Mouse (Mus musculus) embryonic facial prominence, embryonic 11.5 days (tissue): ENCODE results near the gene Phactr4. TPM values are rescaled to one million over a fixed set of nuclear protein-coding genes. Genes with fewer than 3 reads are reported as not detected.

Experiments used
- ATAC-seq: fragments of 200-750 bp; cut with Nextera tagmentation; replicated peaks from 2 replicates; pipeline ENCODE4 v1.8.0; 2017; ENCODE audit warnings: low read depth; ENCODE audit not compliant: insufficient number of reproducible peaks, low FRiP score, low TSS enrichment
- DNase-seq: peaks from one replicate; pipeline ENCODE4 v3.0.0-alpha.2; 2015; ENCODE audit warnings: low spot score
- H3K27ac ChIP-seq: fragments of 300-500 bp; sonication (generic); replicated peaks from 2 replicates; pipeline ENCODE4 v1.5.1; 2014; ENCODE audit warnings: mild to moderate bottlenecking, low read depth, low read length, control low read depth
- H3K27me3 ChIP-seq: fragments of 300-500 bp; sonication (generic); 2 replicates; pipeline ENCODE4 v1.6.1; 2014; ENCODE audit warnings: mild to moderate bottlenecking, low read length, moderate library complexity, mixed read lengths; ENCODE audit not compliant: control insufficient read depth, insufficient read depth
- H3K36me3 ChIP-seq: fragments of 300-500 bp; sonication (generic); replicated peaks from 2 replicates; pipeline ENCODE4 v1.6.1; 2014; ENCODE audit warnings: low read depth, mild to moderate bottlenecking, low read length, moderate library complexity, mixed read lengths; ENCODE audit not compliant: control insufficient read depth, insufficient read depth
- H3K4me1 ChIP-seq: fragments of 300-500 bp; sonication (generic); 2 replicates; pipeline ENCODE4 v1.6.1; 2014; ENCODE audit warnings: low read length, mixed read lengths; ENCODE audit not compliant: control insufficient read depth, insufficient read depth
- H3K4me2 ChIP-seq: fragments of 300-500 bp; sonication (generic); 2 replicates; pipeline ENCODE4 v1.6.1; 2014; ENCODE audit warnings: low read depth, mild to moderate bottlenecking, control low read depth, low read length, moderate library complexity
- H3K4me3 ChIP-seq: fragments of 300-500 bp; sonication (generic); 2 replicates; pipeline ENCODE4 v1.5.1; 2014; ENCODE audit warnings: low read depth, low read length, control low read depth
- H3K9ac ChIP-seq: fragments of 300-500 bp; sonication (generic); replicated peaks from 2 replicates; pipeline ENCODE4 v1.6.1; 2014; ENCODE audit warnings: mild to moderate bottlenecking, control low read depth, low read length
- H3K9me3 ChIP-seq: fragments of 300-500 bp; sonication (generic); replicated peaks from 2 replicates; pipeline ENCODE4 v1.6.1; 2016; ENCODE audit warnings: mild to moderate bottlenecking, low read length, inconsistent platforms, mixed read lengths; ENCODE audit not compliant: control insufficient read depth
- WGBS: fragments of 180-500 bp; shearing (Covaris S2); extraction: QIAGEN DNeasy Blood & Tissue Kit; methylation state at CpG from one replicate; pipeline ENCODE4 v1.1.7; 2014; 5-methylcytosine and 5-hydroxymethylcytosine counted together
- polyA plus RNA-seq: library from polyadenylated mRNA; unstranded; fragments of >200 nt; fragmentation: Nextera tagmentation; extraction: Ambion mirVana; gene quantifications from 2 replicates; pipeline ENCODE4 v1.2.1, GENCODE M21; 2014

Phactr4 gene
- polyA plus RNA-seq, 1 experiment from 2014 or later = 23.1 TPM

- Histone ChIP-seq H3K36me3 (peaks cover 7% of the 10 kb centered on the region), H3K4me1 (no peaks in the 10 kb centered on the region), H3K4me3 (no peak overlapping the region), H3K27me3 (no peaks in the 10 kb centered on the region), H3K4me2 (no peak overlapping the region), H3K27ac (no peak overlapping the region), H3K9me3 (no peaks in the 10 kb centered on the region), H3K9ac (no peak overlapping the region)
- WGBS = 84% methylated on average over 3 of the region's 3 CpGs
- DNase-seq (peak; percentile 22), ATAC-seq (no peak)
Measured at GRCm38 (mm10) chr4:132455146-132455545, 32.9 kb upstream of the Phactr4 start.

GRCm38 (mm10) chr4:132454216-132454615 is 31.9 kb upstream of the Phactr4 start:
- Histone ChIP-seq H3K36me3 (peaks cover 1% of the 10 kb centered on the region), H3K4me1 (no peaks in the 10 kb centered on the region), H3K4me3 (no peak overlapping the region), H3K9ac (no peak overlapping the region), H3K27me3 (no peaks in the 10 kb centered on the region), H3K4me2 (no peak overlapping the region), H3K27ac (no peak overlapping the region), H3K9me3 (no peaks in the 10 kb centered on the region)
- ATAC-seq = no peak
- 88% methylated on average over 6 of the region's 6 CpGs for WGBS
- DNase-seq = no peak

- Histone ChIP-seq H3K36me3 (no peaks in the 10 kb centered on the region), H3K4me3 (no peak overlapping the region), H3K9ac (no peak overlapping the region), H3K4me2 (no peak overlapping the region), H3K27ac (no peak overlapping the region), H3K27me3 (no peaks in the 10 kb centered on the region), H3K9me3 (no peaks in the 10 kb centered on the region), H3K4me1 (no peaks in the 10 kb centered on the region)
- no peak for ATAC-seq
- no peak for DNase-seq
- WGBS = 96% methylated on average over 3 of the region's 3 CpGs
Measured at GRCm38 (mm10) chr4:132449778-132450177, 27.5 kb upstream of the Phactr4 start.

GRCm38 (mm10) chr4:132446105-132446504 is 23.8 kb upstream of the Phactr4 start:
- Histone ChIP-seq H3K4me1 (no peaks in the 10 kb centered on the region), H3K36me3 (no peaks in the 10 kb centered on the region), H3K9ac (no peak overlapping the region), H3K4me3 (no peak overlapping the region), H3K27me3 (no peaks in the 10 kb centered on the region), H3K27ac (no peak overlapping the region), H3K4me2 (no peak overlapping the region), H3K9me3 (no peaks in the 10 kb centered on the region)
- no peak for DNase-seq
- ATAC-seq = no peak
- 84% methylated on average over 12 of the region's 12 CpGs for WGBS

GRCm38 (mm10) chr4:132444516-132444915 is 22.2 kb upstream of the Phactr4 start:
- Histone ChIP-seq H3K36me3 (no peaks in the 10 kb centered on the region), H3K4me1 (no peaks in the 10 kb centered on the region), H3K4me3 (no peak overlapping the region), H3K27me3 (no peaks in the 10 kb centered on the region), H3K9ac (no peak overlapping the region), H3K4me2 (no peak overlapping the region), H3K9me3 (no peaks in the 10 kb centered on the region), H3K27ac (no peak overlapping the region)
- DNase-seq (no peak), ATAC-seq (no peak)
- WGBS = 87% methylated on average over 8 of the region's 8 CpGs

- H3K4me1 ChIP-seq = no peaks in the 10 kb centered on the region
- DNase-seq (no peak), ATAC-seq (no peak)
- 48% methylated on average over 11 of the region's 11 CpGs for WGBS
- H3K27ac ChIP-seq = no peak overlapping the region
- no peak overlapping the region for H3K4me2 ChIP-seq
- H3K4me3 ChIP-seq = no peak overlapping the region
- H3K36me3 ChIP-seq = no peaks in the 10 kb centered on the region
- H3K9me3 ChIP-seq = no peaks in the 10 kb centered on the region
- H3K9ac ChIP-seq = no peak overlapping the region
- no peaks in the 10 kb centered on the region for H3K27me3 ChIP-seq
Measured at GRCm38 (mm10) chr4:132437857-132438256, 15.6 kb upstream of the Phactr4 start.

GRCm38 (mm10) chr4:132432717-132433372 is 10.6 kb upstream of the Phactr4 start:
- WGBS = 14% methylated on average over 14 of the region's 14 CpGs
- H3K36me3 ChIP-seq = no peaks in the 10 kb centered on the region
- DNase-seq = no peak
- H3K9ac ChIP-seq = no peak overlapping the region
- no peak for ATAC-seq
- peak overlapping the region; percentile 25 for H3K4me2 ChIP-seq
- no peaks in the 10 kb centered on the region for H3K27me3 ChIP-seq
- H3K4me3 ChIP-seq = no peak overlapping the region
- H3K4me1 ChIP-seq = no peaks in the 10 kb centered on the region
- no peaks in the 10 kb centered on the region for H3K9me3 ChIP-seq
- H3K27ac ChIP-seq = no peak overlapping the region

GRCm38 (mm10) chr4:132428022-132428542 is 5.8 kb upstream of the Phactr4 start:
- ATAC-seq = no peak
- H3K9ac ChIP-seq = no peak overlapping the region
- no peak for DNase-seq
- H3K36me3 ChIP-seq = no peaks in the 10 kb centered on the region
- no peak overlapping the region for H3K4me3 ChIP-seq
- H3K4me2 ChIP-seq = no peak overlapping the region
- no peaks in the 10 kb centered on the region for H3K9me3 ChIP-seq
- no peak overlapping the region for H3K27ac ChIP-seq
- H3K4me1 ChIP-seq = no peaks in the 10 kb centered on the region
- 58% methylated on average over 9 of the region's 9 CpGs for WGBS
- no peaks in the 10 kb centered on the region for H3K27me3 ChIP-seq
